Mouse (Mus musculus) liver, embryonic 15.5 days (tissue): ENCODE measurements at regions not wholly inside any gene's neighbourhood (a gene's known extent, or its start where the extent isn't known, plus 50 kb on each side); places are given as distances from the start of the nearest gene placed in this dataset.

Source experiments
- ATAC-seq: fragments of 200-750 bp; cut with Nextera tagmentation; 2 replicates; pipeline ENCODE4 v1.8.0; 2017; ENCODE audit warnings: moderate number of reproducible peaks, mild to moderate bottlenecking, moderate library complexity; ENCODE audit not compliant: insufficient read depth
- H3K27ac ChIP-seq: fragments of 300-500 bp; sonication (generic); replicated peaks from 2 replicates; pipeline ENCODE4 v1.5.1; 2015; ENCODE audit warnings: mild to moderate bottlenecking, inconsistent platforms
- H3K27me3 ChIP-seq: fragments of 300-500 bp; sonication (generic); 2 replicates; pipeline ENCODE4 v1.6.1; 2015; ENCODE audit warnings: mild to moderate bottlenecking, inconsistent platforms
- H3K36me3 ChIP-seq: fragments of 300-500 bp; sonication (generic); replicated peaks from 2 replicates; pipeline ENCODE4 v1.6.1; 2015; ENCODE audit warnings: moderate library complexity, mild to moderate bottlenecking, inconsistent platforms
- H3K4me1 ChIP-seq: fragments of 300-500 bp; sonication (generic); replicated peaks from 2 replicates; pipeline ENCODE4 v1.6.1; 2015; ENCODE audit warnings: inconsistent platforms
- H3K4me2 ChIP-seq: fragments of 300-500 bp; sonication (generic); 2 replicates; pipeline ENCODE4 v1.6.1; 2015; ENCODE audit warnings: moderate library complexity, mild to moderate bottlenecking, inconsistent platforms
- H3K4me3 ChIP-seq: fragments of 300-500 bp; sonication (generic); replicated peaks from 2 replicates; pipeline ENCODE4 v1.5.1; 2015; ENCODE audit warnings: mild to moderate bottlenecking, inconsistent platforms
- H3K9ac ChIP-seq: fragments of 300-500 bp; sonication (generic); 2 replicates; pipeline ENCODE4 v1.6.1; 2015; ENCODE audit warnings: moderate library complexity, mild to moderate bottlenecking, inconsistent platforms
- H3K9me3 ChIP-seq: fragments of 300-500 bp; sonication (generic); replicated peaks from 2 replicates; pipeline ENCODE4 v1.6.1; 2016; ENCODE audit warnings: inconsistent platforms
- WGBS: fragments of 180-500 bp; shearing (Covaris S2); methylation state at CpG from one replicate; pipeline ENCODE4 v1.1.7; 2015; ENCODE audit warnings: mixed read lengths; ENCODE audit not compliant: insufficient replicate concordance; 5-methylcytosine and 5-hydroxymethylcytosine counted together

- H3K9ac ChIP-seq = no peak overlapping the region
- H3K27ac ChIP-seq = no peak overlapping the region
- WGBS = 56% methylated on average over 12 of the region's 12 CpGs
- no peaks in the 10 kb centered on the region for H3K36me3 ChIP-seq
- no peaks in the 10 kb centered on the region for H3K4me1 ChIP-seq
- no peaks in the 10 kb centered on the region for H3K9me3 ChIP-seq
- no peak overlapping the region for H3K4me3 ChIP-seq
- no peak for ATAC-seq
- H3K4me2 ChIP-seq = no peak overlapping the region
- no peaks in the 10 kb centered on the region for H3K27me3 ChIP-seq
These were observed 131.9 kb upstream of the Noct start for GRCm38 (mm10) chr3:51092079-51093028.

- H3K4me2 ChIP-seq = no peak overlapping the region
- WGBS = 41% methylated on average over 14 of the region's 14 CpGs
- ATAC-seq = no peak
These were observed 128.3 kb upstream of the Noct start for GRCm38 (mm10) chr3:51095847-51096447.

GRCm38 (mm10) chr3:51096545-51096944 is 127.7 kb upstream of the Noct start:
- H3K27me3 ChIP-seq = no peaks in the 10 kb centered on the region
- no peaks in the 10 kb centered on the region for H3K36me3 ChIP-seq
- H3K9me3 ChIP-seq = no peaks in the 10 kb centered on the region
- WGBS = 47% methylated on average over 6 of the region's 6 CpGs
- ATAC-seq = no peak
- H3K4me3 ChIP-seq = no peak overlapping the region
- no peaks in the 10 kb centered on the region for H3K4me1 ChIP-seq
- H3K4me2 ChIP-seq = no peak overlapping the region
- no peak overlapping the region for H3K9ac ChIP-seq
- no peak overlapping the region for H3K27ac ChIP-seq

More at GRCm38 (mm10) chr3:51095847-51096447, 128.3 kb upstream of the Noct start:
- H3K9ac ChIP-seq = no peak overlapping the region
- no peaks in the 10 kb centered on the region for H3K27me3 ChIP-seq
- H3K27ac ChIP-seq = no peak overlapping the region
- H3K4me1 ChIP-seq = no peaks in the 10 kb centered on the region
- H3K9me3 ChIP-seq = no peaks in the 10 kb centered on the region
- no peaks in the 10 kb centered on the region for H3K36me3 ChIP-seq
- no peak overlapping the region for H3K4me3 ChIP-seq

- Histone ChIP-seq H3K27me3 (no peaks in the 10 kb centered on the region), H3K36me3 (no peaks in the 10 kb centered on the region), H3K4me1 (no peaks in the 10 kb centered on the region), H3K27ac (no peak overlapping the region), H3K4me2 (no peak overlapping the region), H3K9ac (no peak overlapping the region), H3K4me3 (no peak overlapping the region), H3K9me3 (no peaks in the 10 kb centered on the region)
- ATAC-seq = no peak
- 70% methylated on average over 10 of the region's 10 CpGs for WGBS
These were observed 126.9 kb upstream of the Noct start for GRCm38 (mm10) chr3:51097362-51097761.

GRCm38 (mm10) chr3:51099966-51100365 is 124.3 kb upstream of the Noct start:
- H3K4me1 ChIP-seq = no peaks in the 10 kb centered on the region
- ATAC-seq = no peak
- H3K9ac ChIP-seq = no peak overlapping the region
- no peaks in the 10 kb centered on the region for H3K9me3 ChIP-seq
- H3K27ac ChIP-seq = no peak overlapping the region
- no peak overlapping the region for H3K4me3 ChIP-seq
- H3K4me2 ChIP-seq = no peak overlapping the region
- WGBS = 67% methylated on average over 7 of the region's 7 CpGs
- no peaks in the 10 kb centered on the region for H3K36me3 ChIP-seq
- no peaks in the 10 kb centered on the region for H3K27me3 ChIP-seq

- no peaks in the 10 kb centered on the region for H3K36me3 ChIP-seq
- H3K27ac ChIP-seq = no peak overlapping the region
- H3K9me3 ChIP-seq = no peaks in the 10 kb centered on the region
- 63% methylated on average over 12 of the region's 12 CpGs for WGBS
- no peak overlapping the region for H3K9ac ChIP-seq
- H3K27me3 ChIP-seq = no peaks in the 10 kb centered on the region
- no peak for ATAC-seq
- no peaks in the 10 kb centered on the region for H3K4me1 ChIP-seq
- H3K4me2 ChIP-seq = no peak overlapping the region
- H3K4me3 ChIP-seq = no peak overlapping the region
These were observed 115.5 kb upstream of the Noct start for GRCm38 (mm10) chr3:51108639-51109202.

- 76% methylated on average over 11 of the region's 11 CpGs for WGBS
- no peak overlapping the region for H3K4me3 ChIP-seq
- no peaks in the 10 kb centered on the region for H3K36me3 ChIP-seq
- H3K27me3 ChIP-seq = no peaks in the 10 kb centered on the region
- H3K4me1 ChIP-seq = no peaks in the 10 kb centered on the region
- no peak overlapping the region for H3K4me2 ChIP-seq
- no peaks in the 10 kb centered on the region for H3K9me3 ChIP-seq
- no peak overlapping the region for H3K9ac ChIP-seq
- H3K27ac ChIP-seq = no peak overlapping the region
- ATAC-seq = no peak
These were observed 113.0 kb upstream of the Noct start for GRCm38 (mm10) chr3:51111241-51111640.

GRCm38 (mm10) chr3:51112351-51112750 is 111.9 kb upstream of the Noct start:
- Histone ChIP-seq H3K4me1 (no peaks in the 10 kb centered on the region), H3K9ac (no peak overlapping the region), H3K27me3 (no peaks in the 10 kb centered on the region), H3K4me3 (no peak overlapping the region), H3K4me2 (no peak overlapping the region), H3K9me3 (no peaks in the 10 kb centered on the region), H3K36me3 (no peaks in the 10 kb centered on the region), H3K27ac (no peak overlapping the region)
- ATAC-seq = no peak
- 57% methylated on average over 3 of the region's 3 CpGs for WGBS

- Histone ChIP-seq H3K4me3 (no peak overlapping the region), H3K27ac (no peak overlapping the region), H3K4me2 (no peak overlapping the region), H3K36me3 (no peaks in the 10 kb centered on the region), H3K9ac (no peak overlapping the region), H3K27me3 (no peaks in the 10 kb centered on the region), H3K9me3 (no peaks in the 10 kb centered on the region), H3K4me1 (no peaks in the 10 kb centered on the region)
- no peak for ATAC-seq
- WGBS = 52% methylated on average over 2 of the region's 2 CpGs
These were observed 108.3 kb upstream of the Noct start for GRCm38 (mm10) chr3:51115921-51116320.

- WGBS = 31% methylated on average over 7 of the region's 7 CpGs
- H3K4me3 ChIP-seq = no peak overlapping the region
- H3K9ac ChIP-seq = no peak overlapping the region
- H3K4me1 ChIP-seq = no peaks in the 10 kb centered on the region
- no peaks in the 10 kb centered on the region for H3K27me3 ChIP-seq
- H3K9me3 ChIP-seq = no peaks in the 10 kb centered on the region
- no peak overlapping the region for H3K27ac ChIP-seq
- no peak overlapping the region for H3K4me2 ChIP-seq
- H3K36me3 ChIP-seq = no peaks in the 10 kb centered on the region
- no peak for ATAC-seq
These were observed 105.5 kb upstream of the Noct start for GRCm38 (mm10) chr3:51118706-51119105.

GRCm38 (mm10) chr3:51120522-51120921 is 103.7 kb upstream of the Noct start:
- no peaks in the 10 kb centered on the region for H3K36me3 ChIP-seq
- no peak overlapping the region for H3K9ac ChIP-seq
- no peak overlapping the region for H3K27ac ChIP-seq
- WGBS = 74% methylated on average over 12 of the region's 12 CpGs
- no peaks in the 10 kb centered on the region for H3K27me3 ChIP-seq
- H3K9me3 ChIP-seq = no peaks in the 10 kb centered on the region
- H3K4me3 ChIP-seq = no peak overlapping the region
- H3K4me1 ChIP-seq = no peaks in the 10 kb centered on the region
- no peak overlapping the region for H3K4me2 ChIP-seq
- no peak for ATAC-seq
